Mouse (Mus musculus) neural tube, embryonic 12.5 days (tissue): ENCODE data around the gene Kdm3a. TPM values are rescaled to one million over a fixed set of nuclear protein-coding genes. Genes with fewer than 3 reads are reported as not detected.

Source experiments
- ATAC-seq: fragments of 200-750 bp; cut with Nextera tagmentation; 2 replicates; pipeline ENCODE4 v1.8.0; 2017; ENCODE audit warnings: low read depth, mild to moderate bottlenecking, moderate TSS enrichment, moderate library complexity; ENCODE audit not compliant: low FRiP score
- H3K27ac ChIP-seq: fragments of 300-500 bp; sonication (generic); 2 replicates; pipeline ENCODE4 v1.5.1; 2016
- H3K27me3 ChIP-seq: fragments of 300-500 bp; sonication (generic); replicated peaks from 2 replicates; pipeline ENCODE4 v1.6.1; 2016; ENCODE audit warnings: mild to moderate bottlenecking
- H3K36me3 ChIP-seq: fragments of 300-500 bp; sonication (generic); 2 replicates; pipeline ENCODE4 v1.6.1; 2016; ENCODE audit warnings: mild to moderate bottlenecking
- H3K4me1 ChIP-seq: fragments of 300-500 bp; sonication (generic); 2 replicates; pipeline ENCODE4 v1.6.1; 2016
- H3K4me2 ChIP-seq: fragments of 300-500 bp; sonication (generic); replicated peaks from 2 replicates; pipeline ENCODE4 v1.6.1; 2016; ENCODE audit warnings: mild to moderate bottlenecking
- H3K4me3 ChIP-seq: fragments of 300-500 bp; sonication (generic); 2 replicates; pipeline ENCODE4 v1.5.1; 2016
- H3K9ac ChIP-seq: fragments of 300-500 bp; sonication (generic); 2 replicates; pipeline ENCODE4 v1.6.1; 2016; ENCODE audit warnings: mild to moderate bottlenecking
- H3K9me3 ChIP-seq: fragments of 300-500 bp; sonication (generic); 2 replicates; pipeline ENCODE4 v1.6.1; 2016; ENCODE audit warnings: mild to moderate bottlenecking
- WGBS: fragments of 180-500 bp; shearing (Covaris S2); methylation state at CpG from one replicate; pipeline ENCODE4 v1.1.7; 2016; 5-methylcytosine and 5-hydroxymethylcytosine counted together
- polyA plus RNA-seq: library from polyadenylated mRNA; unstranded; fragments of >200 nt; fragmentation: Nextera tagmentation; extraction: Ambion mirVana; gene quantifications from 2 replicates; pipeline ENCODE4 v1.2.1, GENCODE M21; 2016

Kdm3a gene
- polyA plus RNA-seq, 1 experiment from 2014 or later: 79.6 TPM

GRCm38 (mm10) chr6:71624723-71625122 is 8.1 kb downstream of the Kdm3a start:
- peaks cover 77% of the 10 kb centered on the region for H3K36me3 ChIP-seq
- ATAC-seq: no peak
- H3K27me3 ChIP-seq: no peaks in the 10 kb centered on the region
- H3K4me1 ChIP-seq: 0 out of 2 replicates have a peak, but pooled peaks cover 7% of the 10 kb centered on the region
- no peak overlapping the region for H3K27ac ChIP-seq
- no peak overlapping the region for H3K4me3 ChIP-seq
- H3K9ac ChIP-seq: no peak overlapping the region
- H3K4me2 ChIP-seq: no peak overlapping the region
- no peaks in the 10 kb centered on the region for H3K9me3 ChIP-seq

- no peak for ATAC-seq
- 93% methylated on average over 5 of the region's 5 CpGs for WGBS
- no peaks in the 10 kb centered on the region for H3K9me3 ChIP-seq
- peaks cover 81% of the 10 kb centered on the region for H3K36me3 ChIP-seq
- no peaks in the 10 kb centered on the region for H3K27me3 ChIP-seq
- H3K27ac ChIP-seq: no peak overlapping the region
- no peak overlapping the region for H3K4me3 ChIP-seq
- no peak overlapping the region for H3K9ac ChIP-seq
- no peak overlapping the region for H3K4me2 ChIP-seq
- no peaks in the 10 kb centered on the region for H3K4me1 ChIP-seq
These were observed 10.8 kb downstream of the Kdm3a start for GRCm38 (mm10) chr6:71621981-71622380.

- no peak overlapping the region for H3K4me3 ChIP-seq
- 92% methylated on average over 5 of the region's 5 CpGs for WGBS
- H3K9ac ChIP-seq: no peak overlapping the region
- no peaks in the 10 kb centered on the region for H3K27me3 ChIP-seq
- no peak for ATAC-seq
- H3K4me1 ChIP-seq: no peaks in the 10 kb centered on the region
- peaks cover 81% of the 10 kb centered on the region for H3K36me3 ChIP-seq
- H3K27ac ChIP-seq: no peak overlapping the region
- H3K9me3 ChIP-seq: no peaks in the 10 kb centered on the region
- H3K4me2 ChIP-seq: no peak overlapping the region
These were observed 11.2 kb downstream of the Kdm3a start for GRCm38 (mm10) chr6:71621551-71621950.

- peaks cover 74% of the 10 kb centered on the region for H3K36me3 ChIP-seq
- H3K9ac ChIP-seq: no peak overlapping the region
- H3K4me2 ChIP-seq: no peak overlapping the region
- no peak overlapping the region for H3K4me3 ChIP-seq
- WGBS: 90% methylated on average over 5 of the region's 5 CpGs
- H3K9me3 ChIP-seq: no peaks in the 10 kb centered on the region
- no peaks in the 10 kb centered on the region for H3K4me1 ChIP-seq
- ATAC-seq: no peak
- no peak overlapping the region for H3K27ac ChIP-seq
- no peaks in the 10 kb centered on the region for H3K27me3 ChIP-seq
These were observed 15.8 kb downstream of the Kdm3a start for GRCm38 (mm10) chr6:71616959-71617358.

- Histone ChIP-seq H3K9ac (no peak overlapping the region), H3K4me1 (no peaks in the 10 kb centered on the region), H3K27me3 (no peaks in the 10 kb centered on the region), H3K27ac (no peak overlapping the region), H3K9me3 (no peaks in the 10 kb centered on the region), H3K4me3 (no peak overlapping the region), H3K36me3 (peaks cover 74% of the 10 kb centered on the region), H3K4me2 (no peak overlapping the region)
- ATAC-seq: no peak
These were observed 19.6 kb downstream of the Kdm3a start for GRCm38 (mm10) chr6:71613225-71613624.

- Histone ChIP-seq H3K4me1 (no peaks in the 10 kb centered on the region), H3K4me2 (no peak overlapping the region), H3K36me3 (peaks cover 66% of the 10 kb centered on the region), H3K27ac (no peak overlapping the region), H3K27me3 (no peaks in the 10 kb centered on the region), H3K4me3 (no peak overlapping the region), H3K9ac (no peak overlapping the region), H3K9me3 (no peaks in the 10 kb centered on the region)
- ATAC-seq: no peak
- 92% methylated on average over 7 of the region's 7 CpGs for WGBS
These were observed 22.8 kb downstream of the Kdm3a start for GRCm38 (mm10) chr6:71609968-71610367.

- no peak for ATAC-seq
- H3K27ac ChIP-seq: no peak overlapping the region
- H3K4me1 ChIP-seq: no peaks in the 10 kb centered on the region
- peaks cover 72% of the 10 kb centered on the region for H3K36me3 ChIP-seq
- no peak overlapping the region for H3K4me2 ChIP-seq
- no peak overlapping the region for H3K9ac ChIP-seq
- H3K4me3 ChIP-seq: no peak overlapping the region
- no peaks in the 10 kb centered on the region for H3K9me3 ChIP-seq
- H3K27me3 ChIP-seq: no peaks in the 10 kb centered on the region
These were observed 23.8 kb downstream of the Kdm3a start for GRCm38 (mm10) chr6:71608994-71609393.

GRCm38 (mm10) chr6:71607756-71608155 is 25.0 kb downstream of the Kdm3a start:
- H3K27ac ChIP-seq: no peak overlapping the region
- no peak for ATAC-seq
- no peaks in the 10 kb centered on the region for H3K9me3 ChIP-seq
- no peak overlapping the region for H3K4me3 ChIP-seq
- 90% methylated on average over 3 of the region's 3 CpGs for WGBS
- no peak overlapping the region for H3K4me2 ChIP-seq
- no peaks in the 10 kb centered on the region for H3K4me1 ChIP-seq
- H3K36me3 ChIP-seq: peaks cover 73% of the 10 kb centered on the region
- H3K27me3 ChIP-seq: no peaks in the 10 kb centered on the region
- H3K9ac ChIP-seq: no peak overlapping the region

GRCm38 (mm10) chr6:71590154-71590553 is 42.6 kb downstream of the Kdm3a start:
- Histone ChIP-seq H3K4me1 (no peaks in the 10 kb centered on the region), H3K9me3 (no peaks in the 10 kb centered on the region), H3K4me3 (no peak overlapping the region), H3K36me3 (peaks cover 80% of the 10 kb centered on the region), H3K4me2 (no peak overlapping the region), H3K27me3 (no peaks in the 10 kb centered on the region), H3K9ac (no peak overlapping the region), H3K27ac (no peak overlapping the region)
- 96% methylated on average over 4 of the region's 4 CpGs for WGBS
- ATAC-seq: no peak

- ATAC-seq: no peak
- H3K27me3 ChIP-seq: no peaks in the 10 kb centered on the region
- no peaks in the 10 kb centered on the region for H3K9me3 ChIP-seq
- H3K36me3 ChIP-seq: peaks cover 74% of the 10 kb centered on the region
- no peak overlapping the region for H3K9ac ChIP-seq
- no peak overlapping the region for H3K4me3 ChIP-seq
- no peak overlapping the region for H3K4me2 ChIP-seq
- no peaks in the 10 kb centered on the region for H3K4me1 ChIP-seq
- WGBS: 97% methylated on average over 1 of the region's 1 CpGs
- no peak overlapping the region for H3K27ac ChIP-seq
These were observed 43.4 kb downstream of the Kdm3a start for GRCm38 (mm10) chr6:71589401-71589800.

GRCm38 (mm10) chr6:71583198-71583597 is 49.6 kb downstream of the Kdm3a start:
- Histone ChIP-seq H3K4me1 (no peaks in the 10 kb centered on the region), H3K4me3 (no peak overlapping the region), H3K9me3 (no peaks in the 10 kb centered on the region), H3K27me3 (no peaks in the 10 kb centered on the region), H3K27ac (no peak overlapping the region), H3K4me2 (no peak overlapping the region), H3K9ac (no peak overlapping the region), H3K36me3 (peaks cover 43% of the 10 kb centered on the region)
- no peak for ATAC-seq
- WGBS: 66% methylated on average over 4 of the region's 4 CpGs

- Histone ChIP-seq H3K27ac (no peak overlapping the region), H3K9me3 (no peaks in the 10 kb centered on the region), H3K36me3 (peaks cover 35% of the 10 kb centered on the region), H3K27me3 (no peaks in the 10 kb centered on the region), H3K4me3 (no peak overlapping the region), H3K4me2 (no peak overlapping the region), H3K4me1 (no peaks in the 10 kb centered on the region), H3K9ac (no peak overlapping the region)
- ATAC-seq: no peak
- WGBS: 93% methylated on average over 11 of the region's 11 CpGs
These were observed 53.3 kb downstream of the Kdm3a start for GRCm38 (mm10) chr6:71579478-71579877.

GRCm38 (mm10) chr6:71575359-71575758 is 57.4 kb downstream of the Kdm3a start:
- Histone ChIP-seq H3K4me3 (no peak overlapping the region), H3K27me3 (no peaks in the 10 kb centered on the region), H3K9ac (no peak overlapping the region), H3K4me1 (no peaks in the 10 kb centered on the region), H3K27ac (no peak overlapping the region), H3K9me3 (no peaks in the 10 kb centered on the region), H3K36me3 (peaks cover 42% of the 10 kb centered on the region), H3K4me2 (no peak overlapping the region)
- no peak for ATAC-seq
- WGBS: 100% methylated on average over 1 of the region's 1 CpGs
